Mouse (Mus musculus) cerebellum, adult 2 months (tissue): ENCODE measurements around the gene Atp11a. TPM values are rescaled to one million over a fixed set of nuclear protein-coding genes. Genes with fewer than 3 reads are reported as not detected.

Source experiments
- DNase-seq, 2 experiments: peaks; one replicate each; pipeline ENCODE4 v3.0.0; 2021
- H3K27ac ChIP-seq: fragments of 200-500 bp; 2 replicates; pipeline ENCODE4 v1.5.1; 2012; ENCODE audit warnings: low read length, control low read depth, inconsistent platforms; ENCODE audit not compliant: insufficient read depth
- H3K27me3 ChIP-seq: fragments of 200-500 bp; 2 replicates; pipeline ENCODE4 v1.6.1; 2012; ENCODE audit warnings: inconsistent platforms, mild to moderate bottlenecking, low read length, moderate library complexity; ENCODE audit not compliant: control insufficient read depth, insufficient read depth
- H3K4me1 ChIP-seq: fragments of 200-500 bp; 2 replicates; pipeline ENCODE4 v1.6.1; 2011; ENCODE audit warnings: low read length; ENCODE audit not compliant: control insufficient read depth, insufficient read depth
- H3K4me3 ChIP-seq: fragments of 200-500 bp; replicated peaks from 2 replicates; pipeline ENCODE3; 2011; ENCODE audit warnings: mild to moderate bottlenecking, low read depth, low read length, control low read depth; ENCODE audit not compliant: insufficient read depth
- CTCF ChIP-seq: fragments of 200-500 bp; IDR thresholded peaks from 2 replicates; pipeline ENCODE4 v1.5.1; 2011; ENCODE audit warnings: low read depth, mild to moderate bottlenecking, control low read depth, low read length, moderate library complexity, borderline replicate concordance; ENCODE audit not compliant: insufficient read depth
- POLR2A ChIP-seq: fragments of 200-500 bp; IDR thresholded peaks from 2 replicates; pipeline ENCODE4 v1.6.1; 2011; ENCODE audit warnings: low read length, control low read depth, borderline replicate concordance; ENCODE audit not compliant: insufficient read depth
- WGBS: fragments of 180-500 bp; shearing (Covaris S2); methylation state at CpG from one replicate; pipeline ENCODE4 v1.1.7; 2018; 5-methylcytosine and 5-hydroxymethylcytosine counted together
- polyA plus RNA-seq: library from polyadenylated mRNA; depleted of rRNA; stranded (reverse); fragments of >200 nt; gene quantifications from 2 replicates; pipeline ENCODE4 v1.2.3, GENCODE M21; 2012; rRNA removed

Atp11a gene
- polyA plus RNA-seq, 1 experiment = 63.6 TPM

GRCm38 (mm10) chr8:12906597-12906996 lies 149.8 kb downstream of the Atp11a start:
- H3K27ac ChIP-seq = 0 out of 2 replicates have a peak overlapping the region, but pooled peaks have one; percentile 1
- peaks cover 14% of the 10 kb centered on the region for H3K4me1 ChIP-seq
- H3K27me3 ChIP-seq = no peaks in the 10 kb centered on the region
- DNase-seq = no peak
- WGBS = 72% methylated on average over 5 of the region's 5 CpGs
- no peak for TF ChIP-seq CTCF
- TF ChIP-seq POLR2A = no peak
- no peak overlapping the region for H3K4me3 ChIP-seq

- H3K27me3 ChIP-seq = no peaks in the 10 kb centered on the region
- no peak overlapping the region for H3K4me3 ChIP-seq
- no peak overlapping the region for H3K27ac ChIP-seq
- no peak for DNase-seq
- H3K4me1 ChIP-seq = peaks cover 14% of the 10 kb centered on the region
- TF ChIP-seq POLR2A (no peak), CTCF (no peak)
- 80% methylated on average over 4 of the region's 4 CpGs for WGBS
Observed at GRCm38 (mm10) chr8:12907730-12908129, 150.9 kb downstream of the Atp11a start.

- TF ChIP-seq POLR2A (no peak), CTCF (no peak)
- WGBS = 43% methylated on average over 5 of the region's 5 CpGs
- Histone ChIP-seq H3K4me3 (no peak overlapping the region), H3K4me1 (peaks cover 6% of the 10 kb centered on the region), H3K27ac (no peak overlapping the region), H3K27me3 (no peaks in the 10 kb centered on the region)
- DNase-seq = no peak
Observed at GRCm38 (mm10) chr8:12912011-12912410, 155.2 kb downstream of the Atp11a start.

- Histone ChIP-seq H3K4me1 (peaks cover 23% of the 10 kb centered on the region), H3K27ac (peak overlapping the region; percentile 98), H3K27me3 (no peaks in the 10 kb centered on the region), H3K4me3 (peak overlapping the region; percentile 85)
- 3% methylated on average over 42 of the region's 42 CpGs for WGBS
- TF ChIP-seq POLR2A (peak; percentile 59; the same call in 1 of the 2 replicates), CTCF (no peak)
- DNase-seq = peak; percentile 73 to 79
Observed at GRCm38 (mm10) chr8:12915187-12916006, 158.6 kb downstream of the Atp11a start.

GRCm38 (mm10) chr8:12916156-12916900 lies 159.5 kb downstream of the Atp11a start:
- Histone ChIP-seq H3K27ac (peak overlapping the region; percentile 98), H3K4me3 (peak overlapping the region; percentile 85), H3K4me1 (peaks cover 30% of the 10 kb centered on the region), H3K27me3 (no peaks in the 10 kb centered on the region)
- 8% methylated on average over 16 of the region's 16 CpGs for WGBS
- peak; percentile 61 to 66 for DNase-seq
- no peak for TF ChIP-seq CTCF
- TF ChIP-seq POLR2A = peak; percentile 36; the same call in 1 of the 2 replicates

GRCm38 (mm10) chr8:12917029-12917428 lies 160.2 kb downstream of the Atp11a start:
- H3K27me3 ChIP-seq = no peaks in the 10 kb centered on the region
- H3K27ac ChIP-seq = peak overlapping the region; percentile 98
- no peak for TF ChIP-seq POLR2A
- TF ChIP-seq CTCF = no peak
- peak overlapping the region; percentile 85 for H3K4me3 ChIP-seq
- 8% methylated on average over 3 of the region's 3 CpGs for WGBS
- peak; percentile 69 to 71 for DNase-seq
- H3K4me1 ChIP-seq = peaks cover 33% of the 10 kb centered on the region

- Histone ChIP-seq H3K4me3 (peak overlapping the region; percentile 85), H3K27ac (peak overlapping the region; percentile 98), H3K27me3 (no peaks in the 10 kb centered on the region), H3K4me1 (peaks cover 36% of the 10 kb centered on the region)
- TF ChIP-seq CTCF (no peak), POLR2A (no peak)
- peak in 1 of 2 experiments; percentile 46 for DNase-seq
- 19% methylated on average over 4 of the region's 4 CpGs for WGBS
Observed at GRCm38 (mm10) chr8:12917831-12918230, 161.0 kb downstream of the Atp11a start.

Other genes with a start within 250 kb of the Atp11a start
- gene Spaca7, start 184.0 kb upstream of the Atp11a start, polyA plus RNA-seq = not detected in 2 replicates
- gene Tubgcp3, start 84.8 kb upstream of the Atp11a start, polyA plus RNA-seq = 56.0 and 60.1 TPM in 2 replicates
- gene Mcf2l, start 116.8 kb downstream of the Atp11a start, polyA plus RNA-seq = 150 and 158 TPM in 2 replicates